Mouse (Mus musculus) embryonic facial prominence, embryonic 10.5 days (tissue): ENCODE results near the gene Bcorl1. TPM values are rescaled to one million over a fixed set of nuclear protein-coding genes. Genes with fewer than 3 reads are reported as not detected.

Source experiments
- DNase-seq: peaks from one replicate; pipeline ENCODE4 v3.0.0-alpha.2; 2017; ENCODE audit warnings: low spot score
- H3K27ac ChIP-seq: fragments of 300-500 bp; sonication (generic); replicated peaks from 2 replicates; pipeline ENCODE4 v1.5.1; 2016; ENCODE audit warnings: mild to moderate bottlenecking
- H3K27me3 ChIP-seq: fragments of 300-500 bp; sonication (generic); replicated peaks from 2 replicates; pipeline ENCODE4 v1.6.1; 2016; ENCODE audit warnings: low read depth, mild to moderate bottlenecking; ENCODE audit not compliant: poor library complexity, severe bottlenecking
- H3K36me3 ChIP-seq: fragments of 300-500 bp; sonication (generic); replicated peaks from 2 replicates; pipeline ENCODE4 v1.6.1; 2016; ENCODE audit warnings: mild to moderate bottlenecking, moderate library complexity
- H3K4me1 ChIP-seq: fragments of 300-500 bp; sonication (generic); 2 replicates; pipeline ENCODE4 v1.6.1; 2016
- H3K4me3 ChIP-seq: fragments of 300-500 bp; sonication (generic); 2 replicates; pipeline ENCODE4 v1.5.1; 2016; ENCODE audit warnings: mild to moderate bottlenecking, moderate library complexity
- H3K9me3 ChIP-seq: fragments of 300-500 bp; sonication (generic); 2 replicates; pipeline ENCODE4 v1.6.1; 2016; ENCODE audit warnings: mild to moderate bottlenecking
- WGBS: fragments of 180-500 bp; shearing (Covaris S2); methylation state at CpG from one replicate; pipeline ENCODE4 v1.1.7; 2016; 5-methylcytosine and 5-hydroxymethylcytosine counted together
- polyA plus RNA-seq: library from polyadenylated mRNA; unstranded; fragments of >200 nt; fragmentation: Nextera tagmentation; extraction: Ambion mirVana; gene quantifications from 2 replicates; pipeline ENCODE4 v1.2.1, GENCODE M21; 2016

Gene Bcorl1
- polyA plus RNA-seq, 1 experiment from 2014 or later = 4.6 TPM

GRCm38 (mm10) chrX:48343966-48344642, 2.9 kb downstream of the Bcorl1 start:
- Histone ChIP-seq H3K4me1 (peaks cover 10% of the 10 kb centered on the region), H3K4me3 (peak overlapping the region; percentile 68), H3K27me3 (peaks cover 60% of the 10 kb centered on the region), H3K36me3 (no peaks in the 10 kb centered on the region), H3K9me3 (peaks cover 8% of the 10 kb centered on the region; the same call in 1 of the 2 replicates), H3K27ac (peak overlapping the region; percentile 75)
- WGBS = 12% methylated on average over 30 of the region's 30 CpGs
- DNase-seq = peak; percentile 18

- peak overlapping the region; percentile 68 for H3K4me3 ChIP-seq
- no peaks in the 10 kb centered on the region for H3K36me3 ChIP-seq
- peaks cover 53% of the 10 kb centered on the region for H3K27me3 ChIP-seq
- H3K4me1 ChIP-seq = peaks cover 10% of the 10 kb centered on the region
- DNase-seq = peak; percentile 57
- H3K9me3 ChIP-seq = peaks cover 8% of the 10 kb centered on the region; the same call in 1 of the 2 replicates
- 16% methylated on average over 38 of the region's 61 CpGs for WGBS
- H3K27ac ChIP-seq = peak overlapping the region; percentile 81
Measured at GRCm38 (mm10) chrX:48344643-48345384, 3.7 kb downstream of the Bcorl1 start.

GRCm38 (mm10) chrX:48345385-48345932, 4.3 kb downstream of the Bcorl1 start:
- WGBS = 14% methylated on average over 44 of the region's 45 CpGs
- Histone ChIP-seq H3K36me3 (peaks cover 2% of the 10 kb centered on the region; the same call in 1 of the 2 replicates), H3K9me3 (peaks cover 8% of the 10 kb centered on the region; the same call in 1 of the 2 replicates), H3K27ac (peak overlapping the region; percentile 81), H3K27me3 (peaks cover 48% of the 10 kb centered on the region), H3K4me3 (peak overlapping the region; percentile 68), H3K4me1 (peaks cover 10% of the 10 kb centered on the region)
- peak; percentile 47 for DNase-seq

GRCm38 (mm10) chrX:48355346-48355745, 14.2 kb downstream of the Bcorl1 start:
- H3K4me3 ChIP-seq = no peak overlapping the region
- H3K27ac ChIP-seq = no peak overlapping the region
- WGBS = 89% methylated on average over 6 of the region's 6 CpGs
- no peaks in the 10 kb centered on the region for H3K4me1 ChIP-seq
- H3K27me3 ChIP-seq = no peaks in the 10 kb centered on the region
- no peak for DNase-seq
- no peaks in the 10 kb centered on the region for H3K9me3 ChIP-seq
- peaks cover 6% of the 10 kb centered on the region; the same call in 1 of the 2 replicates for H3K36me3 ChIP-seq

- peak; percentile 14 for DNase-seq
Measured at GRCm38 (mm10) chrX:48365836-48366577, 24.8 kb downstream of the Bcorl1 start.

GRCm38 (mm10) chrX:48367841-48368240, 26.7 kb downstream of the Bcorl1 start:
- no peaks in the 10 kb centered on the region for H3K27me3 ChIP-seq
- H3K27ac ChIP-seq = no peak overlapping the region
- H3K4me3 ChIP-seq = no peak overlapping the region
- no peaks in the 10 kb centered on the region for H3K9me3 ChIP-seq
- peaks cover 74% of the 10 kb centered on the region for H3K36me3 ChIP-seq
- no peak for DNase-seq
- peaks cover 11% of the 10 kb centered on the region for H3K4me1 ChIP-seq
- WGBS = 94% methylated on average over 9 of the region's 9 CpGs

More at GRCm38 (mm10) chrX:48365836-48366577, 24.8 kb downstream of the Bcorl1 start:
- Histone ChIP-seq H3K4me3 (no peak overlapping the region), H3K27me3 (no peaks in the 10 kb centered on the region), H3K4me1 (peaks cover 11% of the 10 kb centered on the region), H3K27ac (peak overlapping the region; percentile 24; the same call in 1 of the 2 replicates), H3K36me3 (peaks cover 70% of the 10 kb centered on the region), H3K9me3 (no peaks in the 10 kb centered on the region)
- WGBS = 53% methylated on average over 15 of the region's 15 CpGs

- Histone ChIP-seq H3K9me3 (no peaks in the 10 kb centered on the region), H3K36me3 (peaks cover 77% of the 10 kb centered on the region), H3K4me1 (peaks cover 4% of the 10 kb centered on the region; the same call in 1 of the 2 replicates), H3K27me3 (no peaks in the 10 kb centered on the region), H3K4me3 (no peak overlapping the region), H3K27ac (no peak overlapping the region)
- 51% methylated on average over 7 of the region's 7 CpGs for WGBS
- DNase-seq = peak; percentile 55
Measured at GRCm38 (mm10) chrX:48383643-48384042, 42.5 kb downstream of the Bcorl1 start.

- H3K27ac ChIP-seq = no peak overlapping the region
- peaks cover 4% of the 10 kb centered on the region; the same call in 1 of the 2 replicates for H3K4me1 ChIP-seq
- H3K9me3 ChIP-seq = no peaks in the 10 kb centered on the region
- DNase-seq = peak; percentile 12
- H3K27me3 ChIP-seq = no peaks in the 10 kb centered on the region
- H3K4me3 ChIP-seq = no peak overlapping the region
- H3K36me3 ChIP-seq = peaks cover 82% of the 10 kb centered on the region
- WGBS = 45% methylated on average over 4 of the region's 4 CpGs
Measured at GRCm38 (mm10) chrX:48385927-48386326, 44.8 kb downstream of the Bcorl1 start.

- Histone ChIP-seq H3K4me3 (no peak overlapping the region), H3K27ac (no peak overlapping the region), H3K27me3 (no peaks in the 10 kb centered on the region), H3K4me1 (peaks cover 4% of the 10 kb centered on the region; the same call in 1 of the 2 replicates), H3K9me3 (no peaks in the 10 kb centered on the region), H3K36me3 (peaks cover 90% of the 10 kb centered on the region)
- DNase-seq = no peak
- WGBS = 92% methylated on average over 6 of the region's 6 CpGs
Measured at GRCm38 (mm10) chrX:48389380-48389779, 48.2 kb downstream of the Bcorl1 start.

GRCm38 (mm10) chrX:48399994-48400393, 58.8 kb downstream of the Bcorl1 start:
- H3K27ac ChIP-seq = no peak overlapping the region
- H3K9me3 ChIP-seq = no peaks in the 10 kb centered on the region
- H3K4me3 ChIP-seq = no peak overlapping the region
- H3K4me1 ChIP-seq = no peaks in the 10 kb centered on the region
- peaks cover 77% of the 10 kb centered on the region for H3K36me3 ChIP-seq
- WGBS = 85% methylated on average over 4 of the region's 4 CpGs
- DNase-seq = no peak
- no peaks in the 10 kb centered on the region for H3K27me3 ChIP-seq

GRCm38 (mm10) chrX:48405141-48405540, 64.0 kb downstream of the Bcorl1 start:
- peaks cover 8% of the 10 kb centered on the region for H3K4me1 ChIP-seq
- H3K27me3 ChIP-seq = no peaks in the 10 kb centered on the region
- H3K36me3 ChIP-seq = peaks cover 59% of the 10 kb centered on the region
- no peak overlapping the region for H3K4me3 ChIP-seq
- 0 out of 2 replicates have a peak overlapping the region, but pooled peaks have one; percentile 24 for H3K27ac ChIP-seq
- peak; percentile 64 for DNase-seq
- WGBS = 31% methylated on average over 3 of the region's 3 CpGs
- H3K9me3 ChIP-seq = no peaks in the 10 kb centered on the region
